Mouse (Mus musculus) ES-Bruce4 (cell line): ENCODE data around the gene Uvrag.

Experiments used
- CTCF ChIP-seq: IDR thresholded peaks from one replicate; pipeline ENCODE4 v1.8.1; 2011; ENCODE audit warnings: low read depth, low read length
- EP300 ChIP-seq: IDR thresholded peaks from 2 replicates; pipeline ENCODE4 v1.6.1; 2011; ENCODE audit warnings: low read depth, low read length; ENCODE audit not compliant: insufficient read depth
- POLR2A ChIP-seq: IDR thresholded peaks from one replicate; pipeline ENCODE4 v1.8.1; 2011; ENCODE audit warnings: low read length; ENCODE audit not compliant: insufficient read depth

GRCm38 (mm10) chr7:98939194-98939593 lies 201.7 kb downstream of the Uvrag start:
- TF ChIP-seq EP300 (no peak), CTCF (no peak), POLR2A (no peak)
